Comparison of ENCODE assay signal across 12 mouse cellular contexts in genomic region chr1:52230404-52230803, GRCm38 (mm10). TPM values are rescaled to one million over a fixed set of nuclear protein-coding genes. Genes with fewer than 3 reads are reported as not detected.
A peak's percentile ranks its signal among the peaks of the same experiment; 100 is the strongest.
DNase-seq lines count a peak whose midpoint lies in the region; ATAC-seq and TF ChIP-seq lines count a peak whose summit lies in the region.
"Had no signal": no experiment of that assay in that cellular context is flagged by ENCODE, and none has a peak within 500 bp of the region (broad histone marks: within the 10 kb centered on the region; RNA-seq: fewer than 3 reads in every experiment).

No protein-coding gene starts in this region.

- ATAC-seq in liver, embryonic 11.5 days (replicated peaks; ENCODE audit: low FRiP score), result no peak
- no peak for ATAC-seq in hindbrain, postnatal 0 days
- no peak for ATAC-seq in neural tube, embryonic 14.5 days (ENCODE audit: low read depth)
- ATAC-seq: lung, postnatal 0 days had no signal

- TF ChIP-seq CTCF in hindbrain, postnatal 0 days (IDR thresholded peaks at IDR 0.05; ENCODE audit: low read depth), result no peak

- 60% methylated on average over 1 of the region's 1 CpGs for WGBS in heart, embryonic 10.5 days
- 38% methylated on average over 1 of the region's 1 CpGs for WGBS in liver, embryonic 11.5 days
- 76% methylated on average over 1 of the region's 1 CpGs for WGBS in hindbrain, postnatal 0 days
- 91% methylated on average over 1 of the region's 1 CpGs for WGBS in neural tube, embryonic 14.5 days

- no peaks in the 10 kb centered on the region for H3K36me3 ChIP-seq in heart, embryonic 10.5 days
- H3K36me3 ChIP-seq in liver, embryonic 11.5 days (ENCODE audit: control insufficient read depth, insufficient read depth, low read length), result no peaks in the 10 kb centered on the region
- no peaks in the 10 kb centered on the region for H3K36me3 ChIP-seq in hindbrain, postnatal 0 days (ENCODE audit: insufficient read depth, low read length)
- no peaks in the 10 kb centered on the region for H3K36me3 ChIP-seq in neural tube, embryonic 14.5 days (ENCODE audit: control insufficient read depth, insufficient read depth, low read length)

- no peaks in the 10 kb centered on the region for H3K27me3 ChIP-seq in heart, embryonic 10.5 days (ENCODE audit: insufficient read depth, poor library complexity, severe bottlenecking)
- H3K27me3 ChIP-seq in liver, embryonic 11.5 days (replicated peaks; ENCODE audit: control insufficient read depth, insufficient read depth, low read length), result no peaks in the 10 kb centered on the region; the same call in 1 of the 2 replicates
- no peaks in the 10 kb centered on the region for H3K27me3 ChIP-seq in hindbrain, postnatal 0 days (ENCODE audit: insufficient read depth, low read length)
- H3K27me3 ChIP-seq in neural tube, embryonic 14.5 days (ENCODE audit: control insufficient read depth, insufficient read depth, low read length), result no peaks in the 10 kb centered on the region

- H3K4me1 ChIP-seq in heart, embryonic 10.5 days, result peaks cover 19% of the 10 kb centered on the region
- H3K4me1 ChIP-seq in liver, embryonic 11.5 days (replicated peaks; ENCODE audit: control insufficient read depth, insufficient read depth, low read length), result peaks cover 7% of the 10 kb centered on the region
- 0 out of 2 replicates have a peak, but pooled peaks cover 4% of the 10 kb centered on the region for H3K4me1 ChIP-seq in hindbrain, postnatal 0 days (ENCODE audit: insufficient read depth, low read length)
- peaks cover 7% of the 10 kb centered on the region; the same call in 1 of the 2 replicates for H3K4me1 ChIP-seq in neural tube, embryonic 14.5 days (ENCODE audit: control insufficient read depth, insufficient read depth, low read length)

- no peak overlapping the region; the same call in 1 of the 2 replicates for H3K9ac ChIP-seq in liver, embryonic 11.5 days (ENCODE audit: low read depth, low read length)
- no peak overlapping the region for H3K9ac ChIP-seq in hindbrain, postnatal 0 days (replicated peaks; ENCODE audit: low read length)
- H3K9ac ChIP-seq in neural tube, embryonic 14.5 days (replicated peaks; ENCODE audit: low read depth, low read length), result no peak overlapping the region

- no peaks in the 10 kb centered on the region for H3K9me3 ChIP-seq in heart, embryonic 10.5 days
- no peaks in the 10 kb centered on the region for H3K9me3 ChIP-seq in liver, embryonic 11.5 days (ENCODE audit: control insufficient read depth, low read length)
- H3K9me3 ChIP-seq in hindbrain, postnatal 0 days (ENCODE audit: low read length), result no peaks in the 10 kb centered on the region
- no peaks in the 10 kb centered on the region for H3K9me3 ChIP-seq in neural tube, embryonic 14.5 days (ENCODE audit: control insufficient read depth, low read length)

- peak overlapping the region; percentile 84 for H3K4me2 ChIP-seq in liver, embryonic 11.5 days
- peak overlapping the region; percentile 75 for H3K4me2 ChIP-seq in hindbrain, postnatal 0 days (ENCODE audit: low read depth, low read length)
- H3K4me2 ChIP-seq in neural tube, embryonic 14.5 days (ENCODE audit: low read depth, low read length), result 0 out of 2 replicates have a peak overlapping the region, but pooled peaks have one; percentile 8

- no peak overlapping the region; the same call in 1 of the 2 replicates for H3K4me3 ChIP-seq in heart, embryonic 10.5 days
- peak overlapping the region; percentile 98; the same call in 1 of the 2 replicates for H3K4me3 ChIP-seq in liver, embryonic 11.5 days (ENCODE audit: low read depth, low read length)
- H3K4me3 ChIP-seq in hindbrain, postnatal 0 days (ENCODE audit: low read length), result no peak overlapping the region
- H3K4me3 ChIP-seq in neural tube, embryonic 14.5 days (ENCODE audit: low read depth, low read length), result no peak overlapping the region

- peak; percentile 19 for DNase-seq in heart, adult 11 months
- DNase-seq in heart, embryonic 10.5 days (ENCODE audit: low spot score), result no peak
- DNase-seq in liver, embryonic 11.5 days (ENCODE audit: low spot score), result no peak
- no peak for DNase-seq in liver
- no peak for DNase-seq in hindbrain, postnatal 0 days (ENCODE audit: low spot score)
- no peak for DNase-seq in frontal cortex, adult 2 months (ENCODE audit: extremely low spot score in 1 of 2, low spot score in 1 of 2)
- DNase-seq in cerebellum, adult 8-10 months, result no peak
- DNase-seq: adrenal gland, adult 2 months; cerebellum, adult 9-10 months; kidney, postnatal 25 days had no signal

- H3K27ac ChIP-seq in heart, embryonic 10.5 days, result no peak overlapping the region
- no peak overlapping the region; the same call in 1 of the 2 replicates for H3K27ac ChIP-seq in liver, embryonic 11.5 days (ENCODE audit: low read depth, low read length)
- no peak overlapping the region for H3K27ac ChIP-seq in hindbrain, postnatal 0 days
- no peak overlapping the region for H3K27ac ChIP-seq in neural tube, embryonic 14.5 days (ENCODE audit: low read depth, low read length)

RNA-seq across cellular contexts. Expression of gene Gls, which starts 2.6 kb away (rescaled TPM):
- 25.1 and 26.1 TPM in 2 replicates for polyA plus RNA-seq in heart, embryonic 10.5 days (2016; fragmentation: Nextera tagmentation; extraction: Ambion mirVana)
- 23.6 and 24.3 TPM in 2 replicates for polyA plus RNA-seq in liver, embryonic 11.5 days (2014; fragmentation: Nextera tagmentation; extraction: Ambion mirVana)
- total RNA-seq in hindbrain, postnatal 0 days (2014; rRNA removed), result 134 and 152 TPM in 2 replicates
- polyA plus RNA-seq in hindbrain, postnatal 0 days (2015; fragmentation: Nextera tagmentation; extraction: Ambion mirVana), result 24.7 and 25.7 TPM in 2 replicates
- 64.3 and 74.1 TPM in 2 replicates for polyA plus RNA-seq in neural tube, embryonic 14.5 days (2014; fragmentation: Nextera tagmentation; extraction: Ambion mirVana)
- polyA plus RNA-seq in frontal cortex, adult 2 months (2012; rRNA removed), result 231 and 249 TPM in 2 replicates

Comparison
In these comparisons a context has a peak if more than half of its experiments do, and no peak if none do; other contexts are left out.
1. H3K4me2 ChIP-seq: peak in every context shown above with its lines; median percentile 84 in liver, embryonic 11.5 days; 75 in hindbrain, postnatal 0 days; 8 in neural tube, embryonic 14.5 days.